Mouse (Mus musculus) cortical plate, adult 2 months (tissue): ENCODE measurements around the gene Ccdc163.

ENCODE experiments used
- CTCF ChIP-seq: fragments of 200-500 bp; IDR thresholded peaks from 2 replicates; pipeline ENCODE4 v1.5.1; 2011; ENCODE audit warnings: mild to moderate bottlenecking, control low read depth, low read length; ENCODE audit not compliant: insufficient read depth; ENCODE audit errors: extremely low read depth
- POLR2A ChIP-seq: fragments of 200-500 bp; IDR thresholded peaks from 2 replicates; pipeline ENCODE4 v1.6.1; 2011; ENCODE audit warnings: mild to moderate bottlenecking, low read length, control low read depth; ENCODE audit not compliant: insufficient read depth; ENCODE audit errors: extremely low read depth

GRCm38 (mm10) chr4:116672785-116673184 lies 35.5 kb upstream of the Ccdc163 start:
- TF ChIP-seq POLR2A (no peak), CTCF (no peak)
